Mouse (Mus musculus): ENCODE data around the gene Gm42674.
A peak's percentile ranks its signal among the peaks of the same experiment; 100 is the strongest.

Gene Gm42674

DNA sequence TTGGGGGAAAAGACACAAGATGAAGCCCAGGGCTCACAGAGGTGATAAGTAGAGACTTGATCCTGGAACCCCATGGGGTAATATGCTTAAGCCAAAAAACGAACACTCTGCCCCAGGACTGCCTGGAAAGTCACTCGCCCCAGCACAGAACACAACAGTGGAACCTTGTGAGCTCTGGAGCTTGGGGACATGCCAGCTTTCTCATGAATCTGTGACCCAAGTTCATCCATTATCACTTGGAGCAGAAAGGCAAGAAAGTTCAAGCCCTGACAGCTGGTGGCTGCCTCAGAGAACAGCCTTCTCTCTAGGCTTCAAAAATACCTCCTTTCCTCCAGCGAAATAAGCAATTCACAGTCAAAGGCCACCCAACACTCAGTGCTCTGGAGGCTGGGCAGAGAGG, 2.3 kb upstream of the Gm42674 start:
- DNase-seq, result no peak

DNA sequence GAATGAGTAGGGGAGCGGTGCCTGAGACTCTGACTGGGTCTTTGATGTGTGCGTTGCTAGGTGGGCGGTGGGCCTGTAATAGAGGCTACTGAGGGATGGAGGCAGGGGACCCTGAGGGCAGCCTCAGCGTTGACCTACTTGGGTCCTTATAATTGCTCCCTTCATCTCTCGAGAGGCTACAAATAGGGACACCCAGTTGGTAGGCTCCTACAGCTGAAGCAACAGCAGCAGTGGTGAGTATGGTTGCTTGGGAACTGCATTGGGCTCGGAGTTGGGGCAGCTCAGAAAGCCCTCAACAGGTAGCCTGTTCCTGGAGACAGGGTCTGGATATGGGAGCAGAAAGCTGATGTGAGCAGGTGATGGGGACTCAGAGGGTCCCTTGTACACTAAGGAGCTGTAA, 1.7 kb upstream of the Gm42674 start:
- DNase-seq, result no peak

DNA sequence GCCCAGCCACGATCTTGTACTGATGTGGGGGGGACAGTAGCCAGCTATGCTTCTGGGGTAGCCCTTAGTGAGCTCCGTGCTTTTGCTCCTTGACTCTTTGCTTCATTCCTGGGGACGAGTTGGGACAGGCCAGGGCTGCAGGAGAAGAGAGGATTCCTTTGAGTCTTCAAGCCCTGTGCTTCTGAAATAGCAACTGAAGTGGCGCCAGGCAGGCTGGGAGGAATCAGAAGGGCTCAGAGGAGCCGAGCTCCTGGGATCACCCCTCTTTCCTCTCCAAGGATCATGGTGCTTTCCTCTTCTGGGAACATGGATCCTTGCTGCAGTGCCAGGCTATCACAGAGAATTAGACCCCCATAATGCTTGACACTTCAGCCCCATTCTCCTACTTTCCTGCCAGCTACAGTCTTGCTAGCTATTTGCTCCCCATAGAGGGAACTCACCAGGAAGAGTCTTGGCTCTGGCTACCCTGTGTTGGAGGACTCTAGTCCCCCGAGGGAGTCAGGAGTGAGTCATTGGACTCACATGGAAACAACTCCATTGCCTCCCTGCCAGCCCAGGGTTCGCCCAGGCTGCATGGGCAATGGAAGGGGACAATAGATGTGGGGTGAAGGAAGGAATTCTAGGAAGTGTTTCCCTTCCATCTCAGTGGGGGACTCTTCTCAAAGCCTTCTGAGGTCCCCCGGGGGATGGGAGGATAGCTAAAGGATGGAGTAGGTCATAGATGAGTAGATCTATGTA, 1.1 kb upstream of the Gm42674 start:
- no peak for DNase-seq

DNA sequence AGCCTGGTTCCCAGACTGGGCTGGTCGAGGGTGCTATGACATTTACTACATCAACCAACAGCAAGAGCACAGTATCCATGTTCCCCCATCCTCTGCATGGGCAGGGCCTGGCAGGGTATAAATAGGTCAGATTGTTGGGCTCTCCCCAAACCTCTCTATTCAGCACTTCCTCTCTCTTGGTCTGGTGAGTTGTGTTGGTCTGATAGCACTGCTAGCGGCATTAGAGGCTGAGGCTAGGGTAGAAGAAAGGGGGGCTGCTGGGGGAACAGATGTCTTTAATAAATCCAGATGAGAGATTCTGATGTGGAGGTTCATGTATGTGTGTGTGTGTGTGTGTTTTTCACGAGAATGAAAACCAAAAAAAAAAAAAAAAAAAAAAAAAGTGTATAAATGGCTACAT, 1.9 kb downstream of the Gm42674 start, which contains the start of gene S100a4:
TSS of gene S100a4 (plus strand) at position 149 of the 400 bp plus-strand sequence.
- DNase-seq, result peak; percentile 41

DNA sequence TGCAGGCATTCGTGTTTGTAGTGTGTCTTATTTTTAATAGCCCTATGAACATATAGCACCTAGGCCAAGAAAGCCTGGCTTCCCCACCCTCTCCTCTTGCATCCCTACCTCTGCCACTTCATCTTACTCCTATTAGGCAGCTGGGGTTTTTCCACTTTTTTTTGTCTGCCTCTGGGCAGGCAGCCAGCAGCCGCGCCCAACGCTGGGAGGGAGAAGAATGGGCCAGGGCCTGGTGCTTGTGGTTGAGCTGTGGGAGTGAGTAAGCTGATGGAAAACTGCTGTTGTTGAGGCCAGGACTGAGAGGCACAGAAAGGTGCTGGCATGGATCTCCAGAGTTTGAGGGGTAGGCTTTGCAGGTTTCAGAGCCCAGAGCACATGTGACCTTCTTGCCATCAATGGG, 2.7 kb downstream of the Gm42674 start:
- DNase-seq, result peak; percentile 27

DNA sequence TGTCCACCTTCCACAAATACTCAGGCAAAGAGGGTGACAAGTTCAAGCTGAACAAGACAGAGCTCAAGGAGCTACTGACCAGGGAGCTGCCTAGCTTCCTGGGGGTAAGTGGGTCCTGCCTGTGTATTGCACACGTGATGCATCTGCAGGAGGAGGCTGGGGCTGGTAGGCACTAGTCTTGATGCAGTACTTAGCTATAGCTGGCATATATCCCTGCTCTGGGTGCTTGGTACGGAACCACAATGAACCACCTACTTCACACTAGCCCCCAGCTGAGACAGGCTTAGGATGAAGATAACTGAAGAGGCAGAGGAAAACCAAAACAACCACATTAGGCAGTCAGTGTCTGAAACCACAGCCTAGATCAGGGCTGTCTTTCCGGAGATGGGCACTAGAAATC, 3.3 kb downstream of the Gm42674 start:
- DNase-seq, result no peak

DNA sequence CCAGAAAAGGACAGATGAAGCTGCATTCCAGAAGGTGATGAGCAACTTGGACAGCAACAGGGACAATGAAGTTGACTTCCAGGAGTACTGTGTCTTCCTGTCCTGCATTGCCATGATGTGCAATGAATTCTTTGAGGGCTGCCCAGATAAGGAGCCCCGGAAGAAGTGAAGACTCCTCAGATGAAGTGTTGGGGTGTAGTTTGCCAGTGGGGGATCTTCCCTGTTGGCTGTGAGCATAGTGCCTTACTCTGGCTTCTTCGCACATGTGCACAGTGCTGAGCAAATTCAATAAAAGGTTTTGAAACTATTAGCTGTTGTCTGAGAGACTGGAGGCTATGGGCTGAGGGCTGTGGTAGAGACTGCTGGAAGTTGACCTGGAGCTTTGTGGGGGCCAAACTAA, 4.0 kb downstream of the Gm42674 start:
- DNase-seq, result no peak

DNA sequence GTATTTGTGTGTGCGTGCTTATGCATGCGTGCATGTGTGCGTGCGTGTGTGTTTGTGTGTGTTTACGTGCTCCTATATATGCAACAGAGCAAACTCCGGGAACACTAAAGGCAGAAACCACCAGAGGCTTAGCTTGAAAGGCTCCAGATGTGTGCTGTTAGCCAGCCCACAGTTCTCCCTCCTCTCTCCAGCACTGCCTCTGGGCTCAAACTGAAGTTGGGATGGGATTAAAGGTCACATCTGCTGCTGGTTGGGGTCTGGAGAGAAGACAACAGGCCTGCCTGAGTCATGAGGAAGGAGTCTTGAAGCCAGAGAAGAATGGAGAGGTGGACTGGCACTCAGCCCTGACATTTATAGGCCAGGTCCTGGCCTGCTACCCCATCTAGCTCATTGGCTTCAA, 4.5 kb downstream of the Gm42674 start:
- peak; percentile 74 for DNase-seq

DNA sequence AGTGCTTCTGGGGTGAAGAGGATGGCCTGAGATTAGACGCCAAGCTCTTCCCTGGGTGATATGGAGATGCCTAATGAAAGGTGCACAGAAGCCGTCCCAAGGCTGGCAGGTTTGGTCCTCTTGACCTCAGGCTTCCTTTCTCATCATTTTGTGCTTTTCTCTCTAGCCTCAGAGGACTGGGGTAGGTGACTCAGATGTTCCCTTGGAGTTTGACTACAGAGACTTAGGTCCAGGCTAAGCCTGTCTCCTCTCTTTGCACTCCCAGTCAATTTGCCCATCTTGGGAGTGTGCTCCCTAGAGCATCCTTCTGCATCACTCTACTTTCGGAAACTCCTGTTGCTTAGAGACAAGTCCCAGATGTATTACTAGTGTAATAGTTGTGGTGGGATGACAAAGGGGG, 5.7 kb downstream of the Gm42674 start:
- DNase-seq, result no peak

DNA sequence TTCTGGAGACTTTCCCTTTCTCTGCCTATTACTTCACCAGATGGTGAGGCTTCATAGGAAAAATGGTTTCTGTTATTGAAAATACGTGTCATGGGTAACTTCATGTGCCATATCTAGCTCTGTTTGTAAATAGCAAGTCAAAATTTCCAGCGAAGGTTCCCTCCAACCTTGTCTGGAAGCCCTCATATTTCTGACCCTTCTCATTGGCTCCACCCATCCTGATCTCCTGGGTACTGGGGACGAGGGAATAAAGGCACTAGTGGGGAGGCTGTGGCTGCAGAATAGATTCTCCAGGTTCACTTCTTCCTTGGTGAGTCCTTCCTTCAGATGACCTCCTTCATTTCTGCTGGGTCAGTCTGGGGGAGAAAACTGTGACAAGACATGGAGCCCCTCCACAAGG, 6.5 kb downstream of the Gm42674 start, which contains the start of gene S100a5:
TSS of gene S100a5 (plus strand) at position 301 of the 400 bp plus-strand sequence.
- no peak for DNase-seq

DNA sequence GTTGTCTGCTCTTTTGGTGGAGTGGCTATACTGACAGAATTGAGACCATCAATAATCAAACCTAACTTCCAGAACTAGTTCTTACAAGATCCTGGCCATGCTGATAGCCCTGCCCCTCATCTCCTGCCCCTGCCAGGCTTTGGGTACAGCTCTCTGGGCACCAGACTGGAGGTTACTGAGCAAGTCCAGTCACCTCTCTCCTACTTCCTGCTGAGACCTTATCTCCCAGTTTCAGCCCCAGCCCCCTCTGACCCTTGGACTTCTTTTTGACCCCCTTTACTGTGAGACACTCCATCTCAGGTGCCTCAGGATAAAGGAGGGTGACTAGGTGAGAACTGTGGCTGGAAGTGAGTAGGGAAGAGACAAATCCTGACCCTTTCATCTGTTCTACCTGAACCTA, 7.4 kb downstream of the Gm42674 start:
- DNase-seq, result no peak

DNA sequence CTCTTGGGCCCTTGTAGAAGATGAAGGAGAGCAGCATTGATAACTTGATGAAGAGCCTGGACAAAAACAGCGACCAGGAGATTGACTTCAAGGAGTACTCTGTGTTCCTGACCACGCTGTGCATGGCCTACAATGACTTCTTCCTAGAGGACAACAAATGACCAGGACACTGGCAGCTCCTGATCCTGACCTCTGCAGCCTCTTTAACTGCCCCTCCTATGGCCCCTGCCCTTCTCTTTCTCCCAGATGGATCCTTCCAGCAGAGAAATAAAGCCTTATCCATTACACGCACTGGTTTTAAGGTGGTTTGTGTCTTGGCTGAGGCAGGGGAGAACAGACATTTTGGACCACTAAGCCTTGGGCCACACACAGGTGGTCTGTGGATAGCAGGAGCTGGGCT, 9.8 kb downstream of the Gm42674 start:
- no peak for DNase-seq

DNA sequence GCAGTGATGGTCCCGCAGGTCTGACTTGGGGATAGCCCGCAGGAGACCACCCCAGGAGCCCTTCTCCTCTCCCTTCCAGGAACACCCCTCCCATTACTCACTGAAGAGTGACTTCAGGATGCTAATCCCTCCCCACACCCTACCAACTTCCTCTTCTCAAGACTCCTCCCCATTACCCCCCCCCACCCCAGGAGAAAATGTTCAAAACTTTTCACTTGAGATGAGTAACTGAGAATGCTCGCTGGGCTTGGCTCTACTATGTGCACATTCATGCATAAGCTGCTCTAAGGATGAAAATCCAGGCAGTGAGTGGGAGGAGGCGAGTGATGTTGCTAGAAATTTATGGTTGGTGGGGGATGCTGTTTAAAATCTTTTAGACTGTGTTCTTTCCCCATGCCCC, 10.4 kb downstream of the Gm42674 start:
- DNase-seq, result no peak

DNA sequence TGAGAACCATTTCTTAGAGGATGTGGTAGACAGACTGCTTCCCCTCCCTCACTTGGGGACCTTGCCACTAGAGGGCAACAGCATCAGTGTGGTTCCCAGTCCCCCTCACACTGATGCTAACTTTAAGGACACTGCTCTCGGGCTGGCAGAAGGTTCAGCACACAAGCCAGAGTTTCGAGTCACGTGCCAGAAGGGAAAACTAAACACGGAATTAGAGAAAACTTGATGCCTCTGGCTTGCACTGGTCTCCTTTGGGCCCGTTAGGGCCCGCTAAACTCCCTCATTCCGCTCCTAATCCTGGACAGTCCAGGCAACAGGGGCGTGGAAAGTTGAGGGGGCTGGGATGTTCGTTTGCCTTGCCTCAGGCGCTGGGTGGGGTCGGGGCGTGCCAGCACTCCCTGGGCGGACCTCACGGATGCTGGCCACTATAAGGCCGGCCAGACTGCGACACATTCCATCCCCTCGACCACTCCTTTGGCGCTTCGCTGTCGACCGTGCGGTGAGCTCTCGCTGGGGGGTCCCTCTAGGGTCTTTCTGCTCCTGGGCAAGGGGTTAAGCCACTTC, 11.1 kb downstream of the Gm42674 start, which contains the start of gene S100a6:
TSS of gene S100a6 (plus strand) at position 155 of the 564 bp plus-strand sequence.
- peak; percentile 83 for DNase-seq

DNA sequence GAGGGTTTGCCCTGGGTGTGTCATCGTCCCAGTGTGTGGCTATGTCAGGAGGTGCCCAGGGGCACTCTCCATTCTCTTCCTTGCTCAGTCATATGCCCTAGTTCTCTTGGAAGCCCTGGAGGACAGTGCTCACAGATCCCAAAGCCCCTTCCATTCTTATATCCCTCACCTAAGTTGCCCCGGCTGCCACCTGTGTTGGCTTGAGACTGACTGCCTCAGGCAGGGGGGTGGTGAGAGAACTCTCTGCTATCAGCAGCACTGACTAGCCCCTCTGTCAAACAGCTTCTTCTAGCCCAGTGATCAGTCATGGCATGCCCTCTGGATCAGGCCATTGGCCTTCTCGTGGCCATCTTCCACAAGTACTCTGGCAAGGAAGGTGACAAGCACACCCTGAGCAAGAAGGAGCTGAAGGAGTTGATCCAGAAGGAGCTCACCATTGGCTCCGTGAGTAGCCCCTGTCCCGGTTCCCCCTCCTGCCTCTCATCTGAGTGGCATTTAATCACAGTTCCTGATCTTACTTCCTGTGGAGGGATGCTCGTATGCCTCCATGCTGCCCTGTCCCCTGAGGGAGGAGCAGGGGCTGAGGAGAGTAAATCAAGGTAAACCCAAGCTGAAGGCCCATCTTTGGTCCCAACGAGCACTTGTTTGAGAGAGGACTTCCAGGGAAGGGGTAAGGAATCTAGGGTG, 11.9 kb downstream of the Gm42674 start:
- no peak for DNase-seq

DNA sequence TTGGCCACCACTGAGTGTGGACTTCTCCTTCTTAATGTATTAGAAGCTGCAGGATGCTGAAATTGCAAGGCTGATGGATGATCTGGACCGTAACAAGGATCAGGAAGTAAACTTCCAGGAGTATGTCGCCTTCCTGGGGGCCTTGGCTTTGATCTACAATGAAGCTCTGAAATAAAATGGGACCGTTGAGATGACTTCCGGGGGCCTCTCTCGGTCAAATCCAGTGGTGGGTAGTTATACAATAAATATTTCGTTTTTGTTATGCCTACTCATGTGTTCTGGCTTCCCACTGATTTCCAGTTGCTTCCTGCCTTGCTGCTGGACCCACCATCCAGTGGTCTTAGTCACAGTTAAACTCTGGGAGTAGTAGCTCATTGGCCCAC, 12.4 kb downstream of the Gm42674 start:
- DNase-seq, result no peak

DNA sequence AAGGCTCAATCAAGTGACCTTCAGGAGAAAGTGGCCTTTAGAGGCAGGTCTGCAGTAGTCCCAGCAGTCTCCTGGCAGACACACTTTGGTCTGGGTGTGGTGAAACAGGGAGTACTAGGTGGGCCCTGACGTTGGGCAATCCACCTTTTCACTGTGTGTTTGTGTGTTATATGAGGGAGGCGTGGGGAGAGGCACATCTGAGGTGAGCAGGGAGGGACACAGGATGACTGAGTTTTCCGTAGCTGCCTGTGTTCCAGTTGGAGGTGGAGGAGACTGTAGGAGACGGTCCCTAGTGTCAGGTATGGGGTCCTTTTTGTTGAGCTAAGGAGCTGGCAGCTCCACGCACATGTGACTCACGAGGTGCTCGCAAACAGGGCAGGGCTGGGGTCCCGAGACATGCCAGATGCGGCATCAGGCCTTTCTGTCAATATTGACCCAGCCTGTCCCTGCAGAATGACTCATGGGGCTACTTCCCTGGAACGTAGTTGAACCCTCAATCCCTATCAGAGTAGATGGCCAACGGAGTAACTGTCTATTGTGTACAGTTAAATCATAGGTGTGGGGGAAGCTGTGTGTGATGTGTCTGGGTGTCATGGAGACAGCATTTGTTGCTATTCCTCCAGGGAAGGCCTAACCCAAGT, 13.0 kb downstream of the Gm42674 start:
- DNase-seq, result no peak

DNA sequence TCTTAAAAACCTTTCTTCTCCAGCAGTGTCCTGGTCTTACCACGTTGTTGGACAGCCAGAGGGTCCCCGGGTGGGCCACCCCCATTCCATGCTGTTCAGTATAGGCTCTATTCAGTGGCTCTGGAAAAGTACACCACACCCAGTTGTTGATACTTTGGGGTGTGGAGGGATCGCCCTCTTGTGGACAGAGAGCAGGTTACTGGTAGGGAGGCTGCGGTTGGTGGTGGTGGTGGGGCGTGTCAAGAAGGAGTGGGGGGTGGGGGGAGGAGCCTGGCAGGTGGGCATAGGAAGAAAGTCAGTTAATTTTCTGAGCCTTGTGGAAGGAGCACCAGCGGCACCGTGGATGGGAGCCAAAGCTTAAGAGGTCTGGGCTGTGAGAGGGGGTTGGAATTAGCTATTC, 13.7 kb downstream of the Gm42674 start:
- peak; percentile 70 for DNase-seq

DNA sequence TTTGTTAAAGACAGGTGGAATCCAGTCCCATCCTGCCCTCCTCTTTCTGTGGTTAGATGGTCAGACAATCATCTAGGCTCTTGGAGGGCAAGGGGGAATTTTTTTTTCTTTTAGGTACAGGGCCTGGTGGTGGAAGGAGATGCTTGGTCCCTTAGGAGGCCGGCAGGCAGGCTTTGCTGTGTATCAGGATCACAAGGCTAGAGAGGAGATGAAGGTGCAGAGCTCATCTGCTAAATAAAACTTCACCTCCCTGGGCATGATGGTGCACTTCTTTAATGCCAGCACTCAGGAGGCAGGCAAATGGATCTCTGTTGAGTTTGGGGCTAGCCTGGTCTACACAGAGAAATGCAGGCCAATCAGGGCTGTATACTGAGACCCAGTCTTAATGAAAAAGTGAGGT, 14.2 kb downstream of the Gm42674 start:
- no peak for DNase-seq

DNA sequence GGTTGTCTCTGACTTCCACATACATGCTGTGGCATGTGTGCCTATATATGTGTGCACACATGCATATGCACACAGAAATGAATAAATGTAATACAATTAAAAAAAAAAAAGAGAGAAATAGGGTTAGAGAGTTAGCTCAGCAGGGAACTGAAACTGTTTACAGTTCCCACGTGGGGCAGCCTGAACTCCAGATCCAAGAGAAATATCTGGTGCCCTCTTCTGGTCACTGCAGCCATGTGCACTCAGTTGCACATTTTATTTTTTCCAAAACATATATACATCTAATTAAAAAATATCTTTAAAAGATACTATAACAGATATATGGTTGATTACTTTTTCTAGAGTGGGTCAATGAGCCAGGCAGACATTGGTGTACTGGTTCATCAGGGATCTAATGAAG, 15.9 kb downstream of the Gm42674 start:
- no peak for DNase-seq

DNA sequence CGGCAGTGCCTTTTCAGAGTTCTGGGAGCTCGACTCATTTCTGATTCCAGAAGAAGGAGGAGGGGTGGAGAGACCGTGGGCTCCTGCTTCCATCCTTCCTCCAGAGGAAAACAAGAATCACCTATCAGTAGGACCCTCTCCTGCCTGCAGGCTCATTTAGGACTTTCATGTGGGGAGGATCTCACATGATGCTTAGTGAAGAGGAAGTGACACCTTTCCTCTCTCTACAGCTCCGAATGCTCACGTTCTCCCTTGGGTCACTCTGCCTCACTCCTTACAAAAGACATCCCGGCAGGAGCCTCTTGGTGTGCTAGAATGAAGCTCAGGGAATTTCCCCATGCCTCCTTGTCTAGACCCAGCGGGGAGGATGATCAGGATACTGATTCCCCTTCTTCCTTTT, 19.8 kb downstream of the Gm42674 start:
- DNase-seq, result no peak

DNA sequence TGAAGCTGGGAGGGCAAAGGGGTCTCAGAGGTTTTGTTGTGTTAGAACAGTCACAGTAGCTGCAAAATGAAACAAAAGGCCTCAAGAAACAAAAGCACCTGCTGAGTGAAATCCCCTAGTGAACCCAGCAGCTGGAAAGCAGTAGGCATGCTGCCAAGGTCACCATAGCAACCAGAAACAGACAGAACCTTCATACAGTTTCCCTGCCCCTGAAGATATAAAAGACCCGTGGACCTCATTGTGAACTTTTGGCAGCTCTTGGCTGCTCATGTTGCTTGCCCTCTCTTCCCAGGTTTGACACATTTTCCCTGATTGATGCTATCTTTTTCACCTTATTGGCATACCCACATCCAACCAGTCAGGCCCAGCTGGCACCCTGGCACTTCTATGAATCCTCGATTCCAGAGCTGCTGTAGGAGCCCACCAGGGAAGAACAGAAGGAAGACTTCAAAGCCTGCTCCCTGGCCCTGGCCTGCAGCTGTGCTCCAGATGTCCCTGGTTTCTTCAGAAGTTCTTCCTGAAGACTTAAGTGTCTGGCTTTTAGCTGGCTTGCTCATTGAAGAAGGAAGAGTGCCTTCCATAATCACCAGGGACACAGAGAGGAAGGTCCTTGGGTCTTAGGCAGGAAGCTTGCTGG, 21.8 kb downstream of the Gm42674 start:
- peak; percentile 51 for DNase-seq

DNA sequence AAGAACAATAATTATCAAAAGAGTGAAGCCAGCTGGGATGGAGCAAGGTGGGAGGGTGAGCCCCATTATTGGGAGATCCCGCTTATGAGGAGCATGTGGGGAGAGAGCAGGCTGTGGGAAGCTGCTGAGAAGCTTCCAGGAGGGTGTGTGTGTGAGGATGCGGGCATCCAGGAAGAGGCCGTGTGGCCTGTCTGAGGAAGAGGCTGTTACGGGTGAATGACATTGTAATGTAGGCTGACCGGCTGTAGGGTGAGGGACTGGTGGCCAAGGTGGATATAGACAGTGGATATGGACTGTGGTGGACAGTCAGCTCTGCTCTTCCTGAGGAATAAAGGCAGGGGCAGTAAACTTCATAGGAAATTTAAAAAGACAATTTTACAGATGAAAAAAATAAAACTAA, 23.8 kb downstream of the Gm42674 start:
- no peak for DNase-seq
